Mouse (Mus musculus): ENCODE results near the gene Mlh3. TPM values are rescaled to one million over a fixed set of nuclear protein-coding genes. Genes with fewer than 3 reads are reported as not detected.

Mlh3 gene
- polyA plus RNA-seq, 1 experiment from 2014 or later: 11.8 TPM

DNA sequence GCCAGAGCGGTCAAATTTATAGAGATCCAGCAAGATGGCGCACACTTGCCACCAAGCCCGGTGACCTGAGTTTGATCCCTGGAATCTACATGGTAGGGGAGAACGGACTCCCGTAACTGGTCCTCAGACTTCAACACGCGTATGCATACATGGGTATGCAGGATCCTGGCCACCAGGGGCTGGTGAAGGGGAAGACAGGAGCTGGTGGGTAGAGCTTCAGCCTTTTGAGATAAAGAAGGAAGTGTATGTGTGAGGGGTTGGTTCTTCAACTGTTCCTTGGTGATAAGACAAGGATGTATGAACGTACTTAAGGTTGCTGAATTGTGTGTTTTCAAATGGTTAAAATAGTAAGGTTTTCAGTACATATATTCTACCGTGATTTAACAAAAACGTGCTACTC, 8.5 kb upstream of the Mlh3 start:
- H3K27me3 ChIP-seq (ENCODE audit: control insufficient read depth, insufficient read depth, low read length): no peaks in the 10 kb centered on the region
- no peaks in the 10 kb centered on the region for H3K9me3 ChIP-seq (ENCODE audit: control insufficient read depth, low read length)
- no peak overlapping the region for H3K4me2 ChIP-seq (ENCODE audit: low read depth, low read length)
- H3K27ac ChIP-seq (ENCODE audit: low read depth, low read length): no peak overlapping the region
- 97% methylated on average over 10 of the region's 10 CpGs for WGBS
- H3K4me3 ChIP-seq (ENCODE audit: low read depth, low read length): no peak overlapping the region
- peaks cover 7% of the 10 kb centered on the region for H3K4me1 ChIP-seq (ENCODE audit: control insufficient read depth, insufficient read depth, low read length)
- no peak overlapping the region for H3K9ac ChIP-seq (replicated peaks; ENCODE audit: low read depth, low read length)
- ATAC-seq (ENCODE audit: low read depth): no peak
- H3K36me3 ChIP-seq (ENCODE audit: control insufficient read depth, insufficient read depth, low read length): 0 out of 2 replicates have a peak, but pooled peaks cover 2% of the 10 kb centered on the region

DNA sequence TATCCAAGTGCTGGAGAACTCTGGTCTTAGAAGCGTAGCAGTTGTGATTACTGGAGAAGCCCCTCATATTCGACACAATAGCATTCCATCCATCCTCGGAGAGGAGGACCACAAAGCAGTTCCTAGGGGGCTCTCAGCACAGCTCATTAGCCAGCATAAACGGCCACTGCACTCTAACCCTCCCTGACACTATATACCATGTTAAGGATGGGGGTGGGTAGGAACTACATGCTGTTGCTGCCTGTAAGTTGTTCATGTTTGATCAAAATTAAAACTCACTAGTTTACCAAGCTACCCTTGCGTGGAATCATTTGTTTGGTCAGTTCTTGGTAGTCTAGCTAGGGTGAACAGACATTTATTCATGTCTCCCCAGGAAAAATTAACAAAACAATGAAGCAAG, 5.9 kb upstream of the Mlh3 start:
- 60% methylated on average over 5 of the region's 5 CpGs for WGBS
- Histone ChIP-seq H3K9me3 (ENCODE audit: control insufficient read depth, low read length) (no peaks in the 10 kb centered on the region), H3K4me1 (ENCODE audit: control insufficient read depth, insufficient read depth, low read length) (peaks cover 7% of the 10 kb centered on the region), H3K27ac (ENCODE audit: low read depth, low read length) (no peak overlapping the region), H3K36me3 (ENCODE audit: control insufficient read depth, insufficient read depth, low read length) (0 out of 2 replicates have a peak, but pooled peaks cover 2% of the 10 kb centered on the region), H3K4me2 (ENCODE audit: low read depth, low read length) (no peak overlapping the region), H3K4me3 (ENCODE audit: low read depth, low read length) (no peak overlapping the region), H3K27me3 (ENCODE audit: control insufficient read depth, insufficient read depth, low read length) (no peaks in the 10 kb centered on the region), H3K9ac (replicated peaks; ENCODE audit: low read depth, low read length) (no peak overlapping the region)
- no peak for ATAC-seq (ENCODE audit: low read depth)

DNA sequence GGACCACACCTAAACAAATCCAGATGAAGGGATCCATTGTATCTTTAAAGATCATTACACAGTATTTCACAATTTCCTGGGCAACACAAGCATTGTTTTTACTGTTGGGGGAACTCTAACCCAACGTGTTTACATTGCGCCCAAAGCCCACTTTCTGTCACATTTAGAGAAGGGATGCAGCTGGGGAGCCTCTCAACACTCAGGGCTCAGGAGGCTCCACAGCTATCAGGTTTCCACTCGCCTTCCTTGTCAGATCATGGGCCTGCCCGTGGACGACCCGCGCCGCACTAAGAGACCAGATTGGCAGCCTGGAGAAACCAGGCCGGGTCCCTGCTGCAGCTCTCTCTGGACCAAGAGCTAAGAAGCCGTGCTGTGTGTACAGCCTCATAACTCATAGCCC, 3.1 kb upstream of the Mlh3 start:
- no peak overlapping the region for H3K27ac ChIP-seq (ENCODE audit: low read depth, low read length)
- H3K9me3 ChIP-seq (ENCODE audit: control insufficient read depth, low read length): no peaks in the 10 kb centered on the region
- no peak overlapping the region for H3K9ac ChIP-seq (replicated peaks; ENCODE audit: low read depth, low read length)
- H3K4me3 ChIP-seq (ENCODE audit: low read depth, low read length): no peak overlapping the region
- ATAC-seq (ENCODE audit: low read depth): no peak
- 0 out of 2 replicates have a peak, but pooled peaks cover 2% of the 10 kb centered on the region for H3K36me3 ChIP-seq (ENCODE audit: control insufficient read depth, insufficient read depth, low read length)
- H3K27me3 ChIP-seq (ENCODE audit: control insufficient read depth, insufficient read depth, low read length): no peaks in the 10 kb centered on the region
- no peak overlapping the region for H3K4me2 ChIP-seq (ENCODE audit: low read depth, low read length)
- 92% methylated on average over 10 of the region's 10 CpGs for WGBS
- 0 out of 2 replicates have a peak, but pooled peaks cover 4% of the 10 kb centered on the region for H3K4me1 ChIP-seq (ENCODE audit: control insufficient read depth, insufficient read depth, low read length)

DNA sequence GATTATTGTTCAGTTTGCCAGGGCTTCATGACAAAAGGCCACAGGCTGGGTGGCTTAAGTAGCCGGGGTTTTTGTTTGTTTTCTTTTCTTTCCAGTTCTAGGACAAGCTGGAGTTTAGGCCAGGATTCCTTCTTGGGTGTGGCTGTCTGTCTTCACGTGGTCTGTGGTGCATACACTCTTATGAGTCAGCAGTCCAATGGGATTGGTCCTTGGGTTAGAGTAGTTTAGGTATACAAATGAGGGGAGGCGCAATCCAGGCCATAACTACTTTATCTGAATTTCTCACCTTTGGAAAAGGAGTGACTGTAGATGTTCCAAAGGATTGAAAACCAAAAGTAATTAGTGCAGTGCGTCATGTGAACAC, 1.4 kb upstream of the Mlh3 start:
- ATAC-seq (ENCODE audit: low read depth): no peak
- Histone ChIP-seq H3K9me3 (ENCODE audit: control insufficient read depth, low read length) (no peaks in the 10 kb centered on the region), H3K36me3 (ENCODE audit: control insufficient read depth, insufficient read depth, low read length) (peaks cover 2% of the 10 kb centered on the region; the same call in 1 of the 2 replicates), H3K4me1 (ENCODE audit: control insufficient read depth, insufficient read depth, low read length) (0 out of 2 replicates have a peak, but pooled peaks cover 4% of the 10 kb centered on the region), H3K27ac (ENCODE audit: low read depth, low read length) (no peak overlapping the region), H3K27me3 (ENCODE audit: control insufficient read depth, insufficient read depth, low read length) (no peaks in the 10 kb centered on the region), H3K9ac (replicated peaks; ENCODE audit: low read depth, low read length) (no peak overlapping the region), H3K4me2 (ENCODE audit: low read depth, low read length) (no peak overlapping the region), H3K4me3 (ENCODE audit: low read depth, low read length) (no peak overlapping the region)
- WGBS: 78% methylated on average over 4 of the region's 4 CpGs

DNA sequence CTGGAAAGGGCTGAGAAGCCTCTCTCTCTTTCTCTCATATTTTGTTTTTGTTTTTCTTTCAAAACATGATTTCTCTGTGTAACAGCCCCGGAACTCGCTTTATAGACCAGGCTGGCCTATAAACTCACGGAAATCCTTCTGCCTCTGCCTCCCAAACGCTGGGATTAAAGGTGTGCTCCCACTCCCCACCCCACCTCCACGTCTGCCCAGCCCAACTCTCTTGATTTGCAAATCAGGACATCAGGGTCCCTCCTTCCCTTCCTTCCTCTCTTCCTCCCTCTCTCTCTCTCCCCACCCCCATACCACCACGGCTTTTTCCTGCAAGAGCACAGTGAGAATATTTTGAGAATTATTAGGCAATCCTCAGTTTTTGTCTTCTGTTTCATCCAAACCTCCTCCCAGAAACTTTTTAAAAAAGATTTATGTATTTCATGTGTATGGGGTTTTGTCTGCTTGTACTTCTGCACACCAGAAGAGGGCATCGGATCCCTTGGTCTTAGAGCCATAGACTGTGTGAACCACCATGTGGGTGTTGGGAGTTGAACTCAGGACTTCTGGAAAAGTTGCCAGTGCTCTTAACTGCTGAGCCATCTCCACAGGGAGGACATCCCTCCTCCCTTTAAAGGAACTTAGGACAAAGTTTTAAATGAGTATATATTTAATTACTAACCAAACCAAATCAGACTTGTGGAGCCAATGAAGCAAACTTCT, 888 bp upstream of the Mlh3 start:
- H3K4me2 ChIP-seq (ENCODE audit: low read depth, low read length): peak overlapping the region; percentile 61; the same call in 1 of the 2 replicates
- 75% methylated on average over 7 of the region's 7 CpGs for WGBS
- H3K9ac ChIP-seq (replicated peaks; ENCODE audit: low read depth, low read length): no peak overlapping the region
- H3K9me3 ChIP-seq (ENCODE audit: control insufficient read depth, low read length): no peaks in the 10 kb centered on the region
- peaks cover 2% of the 10 kb centered on the region; the same call in 1 of the 2 replicates for H3K36me3 ChIP-seq (ENCODE audit: control insufficient read depth, insufficient read depth, low read length)
- no peak for ATAC-seq (ENCODE audit: low read depth)
- H3K27ac ChIP-seq (ENCODE audit: low read depth, low read length): no peak overlapping the region
- no peaks in the 10 kb centered on the region for H3K27me3 ChIP-seq (ENCODE audit: control insufficient read depth, insufficient read depth, low read length)
- H3K4me3 ChIP-seq (ENCODE audit: low read depth, low read length): no peak overlapping the region
- 0 out of 2 replicates have a peak, but pooled peaks cover 4% of the 10 kb centered on the region for H3K4me1 ChIP-seq (ENCODE audit: control insufficient read depth, insufficient read depth, low read length)

DNA sequence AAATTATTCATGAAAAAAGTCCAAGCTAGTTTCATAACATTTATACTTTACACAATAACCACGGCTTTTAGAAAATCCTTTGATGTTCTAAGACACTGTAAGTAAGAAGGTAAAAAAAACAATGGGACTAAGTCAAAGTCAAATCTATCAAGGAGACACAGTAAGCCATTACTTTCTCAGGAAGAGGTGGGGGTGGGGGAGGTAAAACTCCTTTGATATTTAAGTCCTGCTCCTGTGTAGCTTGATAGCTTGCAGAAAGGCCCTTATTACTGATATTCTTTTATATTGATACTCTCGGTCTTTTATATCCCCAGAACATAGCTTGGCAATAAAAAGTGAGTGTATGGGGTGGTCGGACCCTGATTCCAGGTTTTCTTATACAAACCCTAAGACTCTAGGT, 578 bp downstream of the Mlh3 start:
- no peaks in the 10 kb centered on the region for H3K9me3 ChIP-seq (ENCODE audit: control insufficient read depth, low read length)
- no peaks in the 10 kb centered on the region; the same call in 1 of the 2 replicates for H3K36me3 ChIP-seq (ENCODE audit: control insufficient read depth, insufficient read depth, low read length)
- H3K27ac ChIP-seq (ENCODE audit: low read depth, low read length): peak overlapping the region; percentile 83
- no peaks in the 10 kb centered on the region for H3K27me3 ChIP-seq (ENCODE audit: control insufficient read depth, insufficient read depth, low read length)
- ATAC-seq (ENCODE audit: low read depth): peak; percentile 25; the same call in 1 of the 2 replicates
- H3K4me1 ChIP-seq (ENCODE audit: control insufficient read depth, insufficient read depth, low read length): 0 out of 2 replicates have a peak, but pooled peaks cover 4% of the 10 kb centered on the region
- peak overlapping the region; percentile 57 for H3K4me3 ChIP-seq (ENCODE audit: low read depth, low read length)
- H3K9ac ChIP-seq (replicated peaks; ENCODE audit: low read depth, low read length): peak overlapping the region; percentile 56
- H3K4me2 ChIP-seq (ENCODE audit: low read depth, low read length): peak overlapping the region; percentile 61
- 51% methylated on average over 3 of the region's 3 CpGs for WGBS

DNA sequence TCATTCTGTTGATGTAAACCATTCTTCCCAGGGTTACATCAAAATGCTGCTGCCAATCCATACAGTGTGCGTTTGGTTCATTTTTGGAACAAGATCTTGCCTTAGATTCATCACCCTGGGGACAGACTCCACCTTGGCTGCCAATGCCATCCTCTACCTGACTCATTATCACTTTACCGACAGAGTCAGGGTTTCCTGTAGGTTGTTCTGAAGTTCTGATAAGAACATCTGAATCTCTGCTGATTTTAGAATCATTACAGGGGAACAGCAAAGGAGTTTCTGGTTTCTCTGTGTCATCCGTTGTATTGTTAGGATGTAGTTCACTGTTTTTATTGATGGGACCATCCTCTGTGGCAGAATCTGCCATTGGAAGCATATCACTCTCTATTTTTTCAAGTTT, 4.2 kb downstream of the Mlh3 start:
- Histone ChIP-seq H3K4me2 (ENCODE audit: low read depth, low read length) (no peak overlapping the region), H3K9me3 (ENCODE audit: control insufficient read depth, low read length) (no peaks in the 10 kb centered on the region), H3K27me3 (ENCODE audit: control insufficient read depth, insufficient read depth, low read length) (no peaks in the 10 kb centered on the region), H3K36me3 (ENCODE audit: control insufficient read depth, insufficient read depth, low read length) (no peaks in the 10 kb centered on the region; the same call in 1 of the 2 replicates), H3K4me1 (ENCODE audit: control insufficient read depth, insufficient read depth, low read length) (0 out of 2 replicates have a peak, but pooled peaks cover 10% of the 10 kb centered on the region), H3K27ac (ENCODE audit: low read depth, low read length) (no peak overlapping the region), H3K4me3 (ENCODE audit: low read depth, low read length) (no peak overlapping the region), H3K9ac (replicated peaks; ENCODE audit: low read depth, low read length) (no peak overlapping the region)
- no peak for ATAC-seq (ENCODE audit: low read depth)
- 94% methylated on average over 3 of the region's 3 CpGs for WGBS

DNA sequence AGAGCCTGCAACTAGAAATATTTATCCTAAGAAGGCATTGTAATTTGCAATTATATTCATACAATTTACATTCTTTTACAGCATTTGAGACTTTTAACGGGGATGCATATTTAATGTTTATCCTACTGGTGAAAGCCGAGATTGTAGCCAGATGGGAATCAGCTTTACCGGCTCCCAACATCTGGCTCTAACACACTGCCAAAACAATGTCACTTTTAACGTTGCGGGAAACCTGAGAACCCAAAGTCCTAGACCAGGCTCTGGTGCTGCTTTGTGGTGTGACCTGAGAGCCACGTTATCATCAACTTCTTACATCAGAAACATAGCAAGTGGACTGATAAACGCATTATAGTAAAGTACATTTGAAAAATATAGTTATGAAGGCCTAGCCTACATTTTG, 5.5 kb downstream of the Mlh3 start:
- H3K4me2 ChIP-seq (ENCODE audit: low read depth, low read length): no peak overlapping the region
- no peaks in the 10 kb centered on the region for H3K9me3 ChIP-seq (ENCODE audit: control insufficient read depth, low read length)
- H3K4me1 ChIP-seq (ENCODE audit: control insufficient read depth, insufficient read depth, low read length): 0 out of 2 replicates have a peak, but pooled peaks cover 8% of the 10 kb centered on the region
- no peak overlapping the region for H3K27ac ChIP-seq (ENCODE audit: low read depth, low read length)
- ATAC-seq (ENCODE audit: low read depth): no peak
- H3K4me3 ChIP-seq (ENCODE audit: low read depth, low read length): no peak overlapping the region
- 63% methylated on average over 7 of the region's 7 CpGs for WGBS
- no peaks in the 10 kb centered on the region for H3K27me3 ChIP-seq (ENCODE audit: control insufficient read depth, insufficient read depth, low read length)
- H3K36me3 ChIP-seq (ENCODE audit: control insufficient read depth, insufficient read depth, low read length): no peaks in the 10 kb centered on the region; the same call in 1 of the 2 replicates
- no peak overlapping the region for H3K9ac ChIP-seq (replicated peaks; ENCODE audit: low read depth, low read length)

DNA sequence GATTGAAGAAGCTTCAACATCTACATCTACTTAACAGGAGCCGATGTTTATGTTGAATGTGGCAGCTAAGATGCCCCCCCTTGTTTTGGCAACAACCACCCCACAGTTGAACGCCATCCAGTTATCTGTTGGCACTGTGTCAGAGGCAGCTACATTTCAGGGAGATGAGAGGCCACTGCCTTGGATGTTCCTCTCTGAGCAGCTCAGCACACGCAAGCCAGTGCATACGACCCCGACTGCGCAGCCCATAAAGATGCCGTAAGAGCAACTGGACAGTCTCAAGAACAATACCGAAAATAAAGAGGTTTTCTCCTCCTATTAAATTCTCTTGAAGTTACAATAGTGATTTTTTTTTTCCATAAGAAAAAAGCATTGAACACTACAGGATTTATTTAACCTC, 5.9 kb downstream of the Mlh3 start:
- Histone ChIP-seq H3K27me3 (ENCODE audit: control insufficient read depth, insufficient read depth, low read length) (no peaks in the 10 kb centered on the region), H3K9me3 (ENCODE audit: control insufficient read depth, low read length) (no peaks in the 10 kb centered on the region), H3K36me3 (ENCODE audit: control insufficient read depth, insufficient read depth, low read length) (no peaks in the 10 kb centered on the region; the same call in 1 of the 2 replicates), H3K4me1 (ENCODE audit: control insufficient read depth, insufficient read depth, low read length) (0 out of 2 replicates have a peak, but pooled peaks cover 6% of the 10 kb centered on the region), H3K9ac (replicated peaks; ENCODE audit: low read depth, low read length) (no peak overlapping the region), H3K27ac (ENCODE audit: low read depth, low read length) (no peak overlapping the region), H3K4me3 (ENCODE audit: low read depth, low read length) (no peak overlapping the region), H3K4me2 (ENCODE audit: low read depth, low read length) (no peak overlapping the region)
- WGBS: 73% methylated on average over 8 of the region's 8 CpGs
- no peak for ATAC-seq (ENCODE audit: low read depth)

All from neural tube, embryonic 14.5 days (tissue).